Mouse (Mus musculus): ENCODE measurements around the gene Lpar5.

Lpar5 gene

DNA sequence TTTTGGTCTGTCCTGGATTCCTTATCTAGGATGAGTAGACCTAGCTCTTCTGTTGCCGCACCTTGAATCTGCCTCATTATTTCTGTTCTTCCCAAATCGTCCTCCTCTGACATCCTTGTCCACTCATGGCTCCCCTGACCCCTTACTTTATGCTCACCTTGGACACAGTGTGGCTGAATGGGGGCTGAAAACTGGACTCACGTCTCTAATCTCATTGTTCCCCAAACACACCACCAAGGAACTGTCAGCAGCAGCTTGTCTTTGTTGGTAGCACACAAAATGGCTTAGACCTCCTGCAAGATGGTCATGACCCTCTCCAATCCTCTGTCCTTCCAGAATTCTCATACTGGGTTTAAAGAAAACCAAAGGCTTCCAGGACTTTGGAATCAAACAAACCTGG is 20.2 kb downstream of the Lpar5 start:
- DNase-seq (ENCODE audit: low spot score): no peak

GRCm38 (mm10) chr6:125088561-125089321 is 21.0 kb downstream of the Lpar5 start:
- DNase-seq (ENCODE audit: low spot score): peak; percentile 89

GRCm38 (mm10) chr6:125089521-125090321 is 22.0 kb downstream of the Lpar5 start:
- peak; percentile 79 for DNase-seq (ENCODE audit: low spot score)

DNA sequence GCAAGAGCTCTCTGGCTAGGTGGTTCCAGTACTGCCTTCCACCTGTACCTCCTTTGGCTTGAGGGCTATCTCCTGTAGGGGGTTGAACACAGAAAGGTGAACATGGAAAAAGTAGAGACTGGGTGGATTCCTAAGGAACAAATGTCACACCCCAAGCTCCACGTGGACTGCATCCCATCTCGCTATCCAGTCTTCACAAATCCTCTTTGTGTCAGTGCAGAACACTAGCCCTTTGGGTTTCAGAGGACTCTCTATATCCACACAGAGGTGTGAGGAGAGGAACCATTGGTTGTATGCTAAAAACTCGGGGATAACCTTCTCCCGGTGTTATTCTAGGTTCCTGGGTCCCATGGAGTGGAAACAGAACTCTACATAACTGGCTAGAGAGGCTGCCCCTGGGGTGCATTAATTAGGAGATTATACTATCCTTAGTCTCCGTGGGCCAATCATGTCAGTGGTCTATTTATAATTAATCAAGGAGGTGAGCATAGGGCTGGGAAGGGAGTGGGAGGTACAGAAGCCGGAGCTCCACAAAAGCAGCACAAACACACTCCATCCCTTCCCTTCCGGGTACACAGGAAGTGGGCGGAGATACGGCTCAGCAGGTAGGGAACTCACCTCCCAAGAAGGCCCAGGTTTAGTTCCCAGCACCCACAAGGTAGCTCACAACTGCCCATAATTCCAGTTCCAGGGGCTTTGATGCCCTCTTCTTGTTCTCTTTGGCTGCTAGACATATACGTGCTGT is 22.8 kb downstream of the Lpar5 start:
- peak; percentile 3 for DNase-seq (ENCODE audit: low spot score)

- no peak for DNase-seq (ENCODE audit: low spot score)
Measured at GRCm38 (mm10) chr6:125092372-125092771, 24.7 kb downstream of the Lpar5 start.

DNA sequence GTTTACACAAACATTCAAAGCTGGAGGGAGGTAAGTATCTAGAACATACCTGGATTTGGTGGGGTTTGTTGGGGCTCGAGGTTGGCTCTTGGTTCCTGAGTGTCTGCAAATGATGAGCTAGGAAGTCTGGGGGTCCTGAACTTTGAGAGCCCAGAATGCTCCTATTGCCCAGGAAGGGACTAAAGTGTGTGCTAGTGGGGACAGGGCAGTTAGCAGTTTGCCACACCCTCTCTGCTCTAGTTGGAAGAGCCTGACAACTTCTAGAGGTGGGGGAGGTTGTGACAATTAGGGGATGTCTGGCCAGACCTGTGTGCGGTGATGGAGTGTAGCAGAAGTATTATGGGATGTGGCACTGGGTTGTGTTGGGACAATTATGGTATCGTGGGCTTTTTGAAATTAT is 27.1 kb downstream of the Lpar5 start:
- DNase-seq (ENCODE audit: low spot score): peak; percentile 16

DNA sequence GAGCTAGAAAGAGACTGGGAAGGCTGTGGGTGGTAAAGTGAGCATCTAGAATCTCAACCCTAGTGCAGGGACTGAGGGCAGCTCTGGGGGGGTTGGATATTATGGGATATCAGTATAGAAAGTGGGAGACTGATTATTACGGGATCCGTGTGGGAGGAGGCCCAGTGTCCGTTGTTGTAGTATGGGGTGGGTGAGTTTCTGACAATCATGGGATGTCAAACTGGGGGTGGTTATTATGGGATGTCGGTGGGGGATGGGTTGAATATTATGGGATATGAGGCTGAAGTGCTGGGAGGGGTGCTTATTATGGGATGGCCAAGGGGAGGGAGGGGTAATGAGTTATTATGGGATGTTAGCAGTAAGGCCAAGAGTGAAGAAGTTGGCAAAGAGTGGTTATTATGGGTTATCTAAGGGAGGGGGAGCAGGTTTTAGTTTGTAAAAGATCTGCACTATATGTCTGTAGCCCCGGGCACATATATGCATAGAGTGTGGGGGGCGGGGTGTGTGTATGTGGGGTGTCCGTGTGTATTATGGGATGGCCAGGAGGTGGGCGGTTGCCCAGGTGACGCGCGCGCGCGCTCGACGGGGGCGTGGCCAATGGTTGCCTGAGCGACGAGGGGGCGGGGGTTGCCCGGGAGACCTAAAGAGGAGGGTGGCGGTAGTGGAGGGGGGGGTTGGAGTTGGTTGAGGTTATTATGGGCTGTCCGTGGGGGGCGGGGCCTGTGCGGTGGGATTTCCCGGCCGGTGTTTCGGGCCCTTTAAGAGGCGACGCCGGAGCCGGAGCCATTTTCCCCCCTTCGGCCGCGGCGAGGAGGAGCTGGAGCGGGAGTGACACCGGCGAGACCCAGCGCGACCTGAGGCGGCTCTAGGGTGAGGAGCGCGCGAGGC is 27.9 kb downstream of the Lpar5 start, which contains the start of gene Chd4:
Gene Chd4, plus strand, starts transcription at position 591 of the 888 bp plus-strand sequence.
- DNase-seq (ENCODE audit: low spot score): peak; percentile 93

DNA sequence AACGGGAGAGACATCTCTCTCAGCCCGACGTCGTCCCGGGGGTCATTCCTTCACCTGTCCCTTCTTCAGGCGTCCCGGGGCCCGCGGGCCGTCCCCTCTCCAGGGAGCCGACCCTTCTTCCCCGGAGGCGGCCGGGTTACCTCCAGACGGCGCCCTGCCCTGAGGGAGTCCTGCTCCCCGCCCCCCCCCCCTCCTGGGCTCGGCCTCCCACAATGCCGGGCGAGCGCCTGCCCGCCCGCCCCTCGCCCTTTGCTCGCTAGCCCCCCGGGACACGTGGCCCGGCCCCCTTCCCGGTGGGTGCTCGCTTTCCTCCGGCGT is 28.5 kb downstream of the Lpar5 start:
- DNase-seq (ENCODE audit: low spot score): no peak

GRCm38 (mm10) chr6:125096597-125097345 is 29.1 kb downstream of the Lpar5 start:
- peak; percentile 77 for DNase-seq (ENCODE audit: low spot score)

- DNase-seq (ENCODE audit: low spot score): no peak
Measured at GRCm38 (mm10) chr6:125097346-125097689, 29.6 kb downstream of the Lpar5 start.

- no peak for DNase-seq (ENCODE audit: low spot score)
Measured at GRCm38 (mm10) chr6:125097951-125098350, 30.2 kb downstream of the Lpar5 start.

DNA sequence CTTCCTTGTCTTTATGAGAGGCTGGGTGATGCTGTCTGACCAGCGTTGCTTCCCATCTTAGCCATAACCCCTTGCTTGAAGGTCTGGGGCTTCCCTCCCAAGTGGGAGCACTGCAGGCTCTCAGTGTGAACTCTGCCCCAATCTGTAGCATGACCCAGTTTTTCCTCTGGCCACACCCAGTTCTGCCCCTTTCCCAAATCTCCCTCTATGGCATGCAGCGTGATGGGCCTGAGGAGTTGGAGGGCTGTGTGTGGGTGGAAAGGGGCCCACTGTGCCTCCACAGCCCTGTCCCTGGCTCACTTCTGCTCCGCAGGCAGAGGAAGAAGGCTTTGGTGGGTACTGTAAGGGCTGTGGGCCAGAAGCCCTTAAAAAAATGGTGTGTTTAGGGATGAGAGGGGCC is 30.8 kb downstream of the Lpar5 start:
- no peak for DNase-seq (ENCODE audit: low spot score)

GRCm38 (mm10) chr6:125099421-125099971 is 31.8 kb downstream of the Lpar5 start:
- DNase-seq (ENCODE audit: low spot score): no peak

DNA sequence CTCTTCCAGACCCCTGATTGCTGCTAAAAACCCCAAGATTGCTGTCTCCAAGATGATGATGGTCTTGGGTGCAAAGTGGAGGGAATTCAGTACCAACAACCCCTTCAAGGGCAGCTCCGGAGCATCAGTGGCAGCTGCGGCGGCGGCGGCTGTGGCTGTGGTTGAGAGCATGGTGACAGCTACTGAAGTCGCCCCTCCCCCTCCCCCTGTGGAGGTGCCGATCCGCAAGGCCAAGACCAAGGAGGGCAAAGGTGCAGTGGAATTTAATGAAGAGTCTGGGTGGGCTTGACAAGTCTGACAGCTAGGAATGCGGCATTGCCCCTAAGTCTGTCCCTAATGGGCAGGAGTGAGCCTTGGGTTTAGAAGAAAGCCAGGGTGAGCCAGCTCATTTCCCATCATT is 33.7 kb downstream of the Lpar5 start:
- DNase-seq (ENCODE audit: low spot score): no peak

DNA sequence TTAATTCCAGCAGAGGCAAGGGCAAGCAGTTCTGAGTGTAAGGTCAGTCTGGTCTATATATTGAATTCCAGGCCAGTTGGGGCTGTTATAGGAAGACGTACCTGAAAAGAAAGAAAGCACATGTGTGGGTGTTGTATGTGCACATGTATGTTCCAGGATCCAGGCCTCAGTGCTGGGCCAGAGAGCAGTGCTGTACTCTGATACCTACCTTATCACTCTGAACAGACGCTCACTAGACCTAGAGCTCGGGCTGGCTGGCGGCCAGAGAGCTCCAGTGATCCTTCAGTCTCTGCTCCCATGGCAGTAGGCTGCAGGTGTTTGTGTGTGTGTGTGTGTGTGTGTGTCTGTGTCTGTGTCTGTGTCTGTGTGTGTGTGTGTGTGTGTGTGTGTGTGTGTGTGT is 36.5 kb downstream of the Lpar5 start:
- DNase-seq (ENCODE audit: low spot score): no peak

DNA sequence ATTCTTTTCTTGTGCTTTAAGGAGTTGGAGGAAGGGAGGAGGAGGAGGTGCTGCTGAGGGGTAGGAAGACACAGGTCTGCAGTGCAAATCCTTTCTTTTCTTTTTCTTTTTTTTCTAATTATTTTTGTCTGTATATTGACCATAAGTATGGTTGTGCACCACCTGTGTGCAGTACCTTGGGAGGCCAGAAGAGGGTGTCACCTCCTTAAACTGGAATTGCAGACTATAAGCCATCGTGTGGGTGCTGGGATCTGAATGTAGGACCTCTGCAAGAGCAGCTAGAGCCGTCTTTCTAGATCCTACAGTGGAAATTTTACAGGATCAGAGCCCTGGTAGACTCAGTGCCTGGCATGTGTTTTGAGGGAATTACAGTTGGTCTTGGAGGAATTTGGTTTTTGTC is 40.0 kb downstream of the Lpar5 start:
- DNase-seq (ENCODE audit: low spot score): no peak

GRCm38 (mm10) chr6:125109371-125109770 is 41.7 kb downstream of the Lpar5 start:
- no peak for DNase-seq (ENCODE audit: low spot score)

DNA sequence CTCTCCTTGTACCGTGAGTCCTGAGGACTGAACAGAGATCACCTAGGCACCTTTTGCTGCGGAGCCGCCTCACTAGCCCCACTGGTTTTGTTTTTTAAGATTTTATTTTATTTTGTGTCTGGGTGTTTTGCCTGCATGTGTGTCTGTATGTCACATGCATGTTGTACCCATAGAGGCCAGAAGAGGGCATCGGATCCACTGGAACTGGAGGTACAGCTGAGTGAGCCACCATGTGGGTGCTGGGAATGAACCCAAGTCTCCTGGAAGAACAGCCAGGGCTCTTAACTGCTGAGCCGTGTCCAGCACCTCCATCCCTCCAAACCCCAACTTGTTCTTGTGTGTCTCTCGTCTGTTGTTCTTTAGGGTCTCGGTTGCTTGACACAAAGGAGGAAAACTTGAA is 43.2 kb downstream of the Lpar5 start:
- DNase-seq (ENCODE audit: low spot score): no peak

DNA sequence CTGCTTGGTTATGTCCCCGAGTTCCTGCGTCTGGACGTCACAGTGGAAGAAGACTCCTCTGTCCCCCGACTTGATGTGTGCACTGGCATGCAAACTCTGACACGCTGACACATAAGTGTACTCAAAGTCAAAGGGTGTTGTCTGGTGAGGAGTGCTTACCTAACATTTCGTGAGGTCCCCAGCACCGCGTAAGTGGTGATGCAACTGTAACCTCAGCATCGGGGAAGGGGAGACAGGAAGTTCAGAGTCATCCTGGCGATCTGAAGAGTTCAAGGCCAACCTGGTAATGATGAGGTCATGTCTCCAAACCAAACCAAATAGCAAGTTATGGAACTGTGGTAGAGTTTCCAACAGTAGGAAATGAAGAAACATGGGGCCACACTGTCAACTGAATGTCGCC is 44.8 kb downstream of the Lpar5 start:
- DNase-seq (ENCODE audit: low spot score): no peak

DNA sequence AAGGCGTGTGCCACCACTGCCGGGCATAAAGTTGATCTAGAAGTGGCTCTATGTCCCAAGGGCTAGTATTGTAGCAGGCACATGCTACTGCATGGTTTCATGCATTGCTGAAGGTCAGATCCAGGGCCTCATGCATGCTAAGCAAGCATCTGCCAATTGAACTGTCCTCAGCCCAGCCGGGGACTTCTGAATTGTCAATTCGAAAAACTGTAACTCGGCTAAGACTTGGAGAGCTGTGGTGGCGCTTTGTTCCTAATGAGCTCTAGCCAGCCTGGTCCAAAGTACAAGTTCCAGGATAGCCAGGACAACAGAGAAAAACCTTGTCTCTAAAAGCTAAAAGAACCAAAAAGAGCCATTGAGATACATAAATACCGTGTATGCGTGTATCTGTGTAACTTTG is 51.7 kb downstream of the Lpar5 start:
- no peak for DNase-seq (ENCODE audit: low spot score)

GRCm38 (mm10) chr6:125128724-125129123 is 61.0 kb downstream of the Lpar5 start:
- DNase-seq (ENCODE audit: low spot score): no peak

Data from yolk sac, embryonic 10.5 days (tissue).